Mouse (Mus musculus): Measurements from ENCODE around the gene Scn11a. TPM values are rescaled to one million over a fixed set of nuclear protein-coding genes. Genes with fewer than 3 reads are reported as not detected.

The Scn11a gene
- polyA plus RNA-seq, 1 experiment from 2014 or later: 0.04 TPM

DNA sequence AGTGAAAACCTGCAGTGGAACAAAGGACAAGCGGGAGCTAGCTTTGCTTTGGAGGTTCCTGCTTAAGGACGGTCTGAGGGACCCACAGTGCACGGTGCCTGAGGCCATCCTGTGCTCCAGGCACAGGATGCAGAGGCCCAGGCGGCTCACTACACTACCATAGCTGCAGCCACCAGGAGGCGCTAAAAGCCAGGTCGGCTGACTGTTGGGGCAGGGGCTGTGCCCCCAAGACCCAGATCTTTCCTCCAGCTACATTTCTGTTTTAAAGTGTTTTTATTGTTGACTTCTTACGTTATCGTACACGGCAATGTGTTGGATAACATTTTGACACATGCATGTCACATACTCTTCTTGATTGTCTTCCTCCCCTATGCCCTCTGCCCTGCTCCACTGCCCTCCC lies 32.8 kb downstream of the Scn11a start:
- Histone ChIP-seq H3K4me1 (replicated peaks) (no peaks in the 10 kb centered on the region), H3K27me3 (no peaks in the 10 kb centered on the region), H3K4me3 (no peak overlapping the region), H3K27ac (no peak overlapping the region), H3K4me2 (no peak overlapping the region), H3K9me3 (no peaks in the 10 kb centered on the region), H3K9ac (no peak overlapping the region), H3K36me3 (no peaks in the 10 kb centered on the region)
- 54% methylated on average over 9 of the region's 9 CpGs for WGBS
- no peak for ATAC-seq (ENCODE audit: low FRiP score)

GRCm38 (mm10) chr9:119780901-119781300 lies 44.4 kb downstream of the Scn11a start:
- 62% methylated on average over 3 of the region's 3 CpGs for WGBS
- no peak overlapping the region for H3K4me3 ChIP-seq
- no peak for ATAC-seq (ENCODE audit: low FRiP score)
- H3K9ac ChIP-seq: no peak overlapping the region
- no peaks in the 10 kb centered on the region for H3K4me1 ChIP-seq (replicated peaks)
- no peaks in the 10 kb centered on the region for H3K9me3 ChIP-seq
- H3K27me3 ChIP-seq: no peaks in the 10 kb centered on the region
- no peak overlapping the region for H3K4me2 ChIP-seq
- H3K27ac ChIP-seq: no peak overlapping the region
- H3K36me3 ChIP-seq: no peaks in the 10 kb centered on the region

DNA sequence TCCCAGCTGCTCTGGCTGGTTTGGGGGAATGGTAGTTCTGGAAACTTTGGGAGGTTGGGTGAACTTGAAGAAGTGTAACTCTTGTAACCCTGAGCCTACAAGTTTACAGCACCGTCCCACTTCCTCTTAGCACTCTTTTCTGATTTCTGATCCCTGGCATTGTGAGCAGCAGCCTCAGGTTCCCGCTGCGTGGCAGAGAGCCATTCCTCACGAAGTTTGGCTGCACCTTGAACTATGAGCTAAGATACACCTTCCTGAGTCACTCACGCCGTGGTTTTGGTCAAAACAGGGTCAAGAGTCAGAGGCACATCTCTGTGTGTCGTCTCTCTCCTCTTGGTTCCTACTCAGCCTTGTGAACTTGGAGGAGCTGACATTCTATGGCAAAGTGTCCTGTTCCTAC lies 48.6 kb downstream of the Scn11a start:
- Histone ChIP-seq H3K36me3 (no peaks in the 10 kb centered on the region), H3K4me1 (replicated peaks) (no peaks in the 10 kb centered on the region), H3K4me3 (no peak overlapping the region), H3K4me2 (no peak overlapping the region), H3K9me3 (no peaks in the 10 kb centered on the region), H3K9ac (no peak overlapping the region), H3K27me3 (no peaks in the 10 kb centered on the region), H3K27ac (no peak overlapping the region)
- WGBS: 83% methylated on average over 7 of the region's 7 CpGs
- no peak for ATAC-seq (ENCODE audit: low FRiP score)

DNA sequence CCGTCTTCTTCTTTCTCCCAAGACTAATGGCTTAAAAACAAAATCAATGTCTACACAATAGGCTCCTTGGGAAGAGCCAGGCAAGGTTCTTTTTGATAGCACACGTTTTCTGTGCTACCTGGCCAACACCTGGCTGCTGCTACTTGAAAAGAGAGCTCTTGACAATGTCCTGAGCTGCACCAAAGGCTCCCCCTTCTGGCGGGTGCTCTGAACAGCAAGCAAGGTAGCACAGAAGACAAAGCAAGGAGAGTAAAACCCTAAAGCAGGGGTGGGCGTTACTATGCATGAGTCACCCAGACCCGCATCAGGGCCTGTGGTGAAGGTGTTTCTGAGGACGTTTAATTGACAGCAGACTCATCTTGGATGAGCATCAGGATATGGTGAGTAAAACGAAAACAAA lies 56.7 kb downstream of the Scn11a start:
- no peak overlapping the region for H3K9ac ChIP-seq
- no peak for ATAC-seq (ENCODE audit: low FRiP score)
- H3K4me1 ChIP-seq (replicated peaks): no peaks in the 10 kb centered on the region
- H3K4me2 ChIP-seq: no peak overlapping the region
- 45% methylated on average over 7 of the region's 7 CpGs for WGBS
- H3K4me3 ChIP-seq: no peak overlapping the region
- no peaks in the 10 kb centered on the region for H3K9me3 ChIP-seq
- no peaks in the 10 kb centered on the region for H3K36me3 ChIP-seq
- H3K27me3 ChIP-seq: no peaks in the 10 kb centered on the region
- H3K27ac ChIP-seq: no peak overlapping the region

GRCm38 (mm10) chr9:119760226-119760625 lies 65.0 kb downstream of the Scn11a start:
- H3K4me2 ChIP-seq: no peak overlapping the region
- H3K27ac ChIP-seq: no peak overlapping the region
- H3K9me3 ChIP-seq: no peaks in the 10 kb centered on the region; the same call in 1 of the 2 replicates
- H3K27me3 ChIP-seq: no peaks in the 10 kb centered on the region
- ATAC-seq (ENCODE audit: low FRiP score): no peak
- H3K4me1 ChIP-seq (replicated peaks): no peaks in the 10 kb centered on the region
- no peak overlapping the region for H3K9ac ChIP-seq
- H3K4me3 ChIP-seq: no peak overlapping the region
- H3K36me3 ChIP-seq: no peaks in the 10 kb centered on the region
- WGBS: 86% methylated on average over 3 of the region's 3 CpGs

- WGBS: 88% methylated on average over 1 of the region's 1 CpGs
- Histone ChIP-seq H3K9ac (no peak overlapping the region), H3K27ac (no peak overlapping the region), H3K36me3 (no peaks in the 10 kb centered on the region), H3K27me3 (no peaks in the 10 kb centered on the region), H3K9me3 (peaks cover 6% of the 10 kb centered on the region; the same call in 1 of the 2 replicates), H3K4me1 (replicated peaks) (no peaks in the 10 kb centered on the region), H3K4me2 (no peak overlapping the region), H3K4me3 (no peak overlapping the region)
- no peak for ATAC-seq (ENCODE audit: low FRiP score)
These were observed 65.8 kb downstream of the Scn11a start for GRCm38 (mm10) chr9:119759457-119759856.

DNA sequence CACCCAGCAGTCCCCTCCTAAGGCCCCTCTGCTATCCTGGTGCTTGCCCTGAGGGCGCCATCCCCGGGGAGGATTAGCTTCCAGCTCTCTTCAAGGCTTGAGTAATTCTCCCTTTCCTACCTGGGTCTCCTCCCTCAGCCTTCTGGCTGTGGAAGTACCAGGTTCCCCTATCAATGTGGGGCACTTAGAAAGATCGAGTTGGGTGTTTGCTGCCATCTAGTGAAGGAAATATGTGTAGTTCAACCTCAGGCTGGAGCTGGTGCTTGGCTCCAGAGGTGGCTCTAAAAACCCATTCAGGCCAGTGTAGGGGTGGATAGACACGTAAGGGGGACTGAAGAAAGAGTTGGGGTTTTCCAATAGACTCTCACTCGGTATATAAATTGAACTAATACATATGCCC lies 73.7 kb downstream of the Scn11a start:
- H3K27ac ChIP-seq: no peak overlapping the region
- no peak overlapping the region for H3K4me3 ChIP-seq
- ATAC-seq (ENCODE audit: low FRiP score): no peak
- no peaks in the 10 kb centered on the region for H3K27me3 ChIP-seq
- no peaks in the 10 kb centered on the region for H3K36me3 ChIP-seq
- no peak overlapping the region for H3K9ac ChIP-seq
- H3K4me2 ChIP-seq: no peak overlapping the region
- whole genome bisulfite sequencing: 15% methylated on average over 5 of the region's 5 CpGs
- H3K4me1 ChIP-seq (replicated peaks): no peaks in the 10 kb centered on the region
- H3K9me3 ChIP-seq: peaks cover 12% of the 10 kb centered on the region; the same call in 1 of the 2 replicates

DNA sequence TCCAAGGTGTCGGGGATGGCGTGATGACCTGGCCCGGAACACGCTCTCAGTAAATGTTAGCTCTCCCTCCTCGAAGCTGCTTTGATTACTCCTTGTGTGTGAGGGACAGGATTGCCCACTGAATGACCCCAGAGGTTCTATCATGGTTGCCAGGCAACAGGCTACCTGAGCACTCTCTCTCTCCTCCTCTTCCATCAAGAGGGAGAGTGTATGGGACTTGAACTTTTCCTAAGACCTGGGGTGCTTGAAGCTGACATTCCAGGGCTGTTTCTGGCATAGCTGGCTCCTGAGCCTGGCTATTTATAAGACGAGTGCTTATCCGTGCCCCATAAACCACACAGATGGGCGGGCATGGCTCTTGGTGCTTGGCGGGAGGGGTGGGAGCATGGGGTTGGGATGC lies 76.1 kb downstream of the Scn11a start:
- Histone ChIP-seq H3K36me3 (no peaks in the 10 kb centered on the region), H3K27me3 (no peaks in the 10 kb centered on the region), H3K4me3 (no peak overlapping the region), H3K9me3 (peaks cover 6% of the 10 kb centered on the region; the same call in 1 of the 2 replicates), H3K4me1 (replicated peaks) (no peaks in the 10 kb centered on the region), H3K27ac (no peak overlapping the region), H3K4me2 (no peak overlapping the region), H3K9ac (no peak overlapping the region)
- ATAC-seq (ENCODE audit: low FRiP score): no peak
- 77% methylated on average over 9 of the region's 9 CpGs for WGBS

- H3K27me3 ChIP-seq: no peaks in the 10 kb centered on the region
- H3K9me3 ChIP-seq: peaks cover 6% of the 10 kb centered on the region; the same call in 1 of the 2 replicates
- no peak overlapping the region for H3K27ac ChIP-seq
- no peaks in the 10 kb centered on the region for H3K4me1 ChIP-seq (replicated peaks)
- no peak for ATAC-seq (ENCODE audit: low FRiP score)
- no peak overlapping the region for H3K9ac ChIP-seq
- no peak overlapping the region for H3K4me2 ChIP-seq
- no peak overlapping the region for H3K4me3 ChIP-seq
- WGBS: 85% methylated on average over 4 of the region's 4 CpGs
- H3K36me3 ChIP-seq: no peaks in the 10 kb centered on the region
These were observed 81.4 kb downstream of the Scn11a start for GRCm38 (mm10) chr9:119743900-119744299.

DNA sequence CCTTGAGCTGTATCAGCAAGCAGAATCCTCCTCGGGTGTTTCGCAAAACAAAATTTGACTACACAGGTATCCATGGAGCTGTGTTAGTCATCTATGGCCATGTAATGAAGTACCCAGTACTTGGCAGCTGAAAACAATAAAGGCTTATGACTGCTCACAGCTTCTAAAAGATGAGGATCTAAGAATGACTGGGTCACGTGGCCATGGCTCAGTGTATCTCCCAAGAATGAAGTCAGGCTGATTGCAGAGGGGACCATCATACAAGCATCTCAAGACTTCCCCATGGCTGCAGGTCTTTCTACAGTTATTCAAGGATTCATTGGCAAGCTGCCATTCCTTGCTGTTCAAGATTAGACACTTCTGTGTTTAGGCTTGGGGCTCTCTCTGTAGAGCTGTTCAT lies 81.9 kb downstream of the Scn11a start:
- no peak for ATAC-seq (ENCODE audit: low FRiP score)
- Histone ChIP-seq H3K36me3 (no peaks in the 10 kb centered on the region), H3K27ac (no peak overlapping the region), H3K27me3 (no peaks in the 10 kb centered on the region), H3K9me3 (peaks cover 6% of the 10 kb centered on the region; the same call in 1 of the 2 replicates), H3K9ac (no peak overlapping the region), H3K4me3 (no peak overlapping the region), H3K4me2 (no peak overlapping the region), H3K4me1 (replicated peaks) (no peaks in the 10 kb centered on the region)
- 84% methylated on average over 3 of the region's 3 CpGs for WGBS

GRCm38 (mm10) chr9:119741101-119741786 lies 84.0 kb downstream of the Scn11a start:
- Histone ChIP-seq H3K27me3 (no peaks in the 10 kb centered on the region), H3K4me1 (replicated peaks) (no peaks in the 10 kb centered on the region), H3K4me3 (no peak overlapping the region), H3K36me3 (no peaks in the 10 kb centered on the region), H3K27ac (no peak overlapping the region), H3K4me2 (no peak overlapping the region), H3K9me3 (no peaks in the 10 kb centered on the region), H3K9ac (no peak overlapping the region)
- 55% methylated on average over 5 of the region's 5 CpGs for WGBS
- no peak for ATAC-seq (ENCODE audit: low FRiP score)

DNA sequence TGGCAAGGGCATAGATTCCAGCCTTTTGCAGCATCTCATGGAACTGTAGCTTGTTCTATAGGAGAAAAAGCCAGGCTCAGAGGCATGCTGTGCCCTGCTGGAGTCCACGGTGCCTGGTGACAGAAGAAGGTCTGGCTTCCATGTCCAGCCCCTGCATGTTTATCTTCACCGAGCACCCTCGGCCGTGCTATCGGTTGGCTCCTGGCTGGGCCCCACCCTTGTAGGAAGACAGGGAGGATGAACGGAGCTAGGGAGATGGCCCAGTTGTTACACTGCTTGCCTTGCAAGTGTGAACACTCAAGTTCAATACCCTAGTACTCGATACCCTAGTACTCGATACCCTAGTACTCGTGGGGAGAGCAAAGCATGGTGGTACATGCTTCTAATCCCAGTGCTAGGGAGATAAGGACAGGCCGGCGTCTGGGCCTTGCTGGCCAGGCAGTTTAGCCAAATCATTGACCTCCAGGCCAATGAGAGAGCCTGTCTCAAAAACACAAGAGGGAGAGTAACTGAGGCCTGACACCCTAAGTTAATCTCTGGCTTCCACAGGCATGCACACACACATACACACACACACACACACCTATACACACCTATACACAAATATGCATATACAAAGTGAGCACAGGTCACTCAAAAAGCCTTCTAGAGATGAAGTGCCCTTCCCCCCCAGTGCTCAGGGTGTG lies 96.7 kb downstream of the Scn11a start:
- no peak overlapping the region for H3K4me3 ChIP-seq
- H3K27me3 ChIP-seq: no peaks in the 10 kb centered on the region
- no peak overlapping the region for H3K27ac ChIP-seq
- WGBS: 95% methylated on average over 11 of the region's 11 CpGs
- no peak overlapping the region for H3K9ac ChIP-seq
- H3K4me2 ChIP-seq: no peak overlapping the region
- H3K36me3 ChIP-seq: no peaks in the 10 kb centered on the region
- ATAC-seq (ENCODE audit: low FRiP score): no peak
- peaks cover 6% of the 10 kb centered on the region for H3K4me1 ChIP-seq (replicated peaks)
- H3K9me3 ChIP-seq: no peaks in the 10 kb centered on the region

- no peaks in the 10 kb centered on the region for H3K36me3 ChIP-seq
- no peak overlapping the region for H3K27ac ChIP-seq
- WGBS: 93% methylated on average over 4 of the region's 4 CpGs
- no peak overlapping the region for H3K9ac ChIP-seq
- peaks cover 6% of the 10 kb centered on the region for H3K4me1 ChIP-seq (replicated peaks)
- no peaks in the 10 kb centered on the region for H3K9me3 ChIP-seq
- no peaks in the 10 kb centered on the region for H3K27me3 ChIP-seq
- no peak overlapping the region for H3K4me2 ChIP-seq
- ATAC-seq (ENCODE audit: low FRiP score): no peak
- H3K4me3 ChIP-seq: no peak overlapping the region
These were observed 98.3 kb downstream of the Scn11a start for GRCm38 (mm10) chr9:119726990-119727389.

Data from hindbrain, embryonic 13.5 days (tissue).